Mouse (Mus musculus) cerebral cortex, adult 2 months (tissue): ENCODE data around the gene Mansc1.

Source experiments
- WGBS: fragments of 180-500 bp; shearing (Covaris S2); methylation state at CpG from one replicate; pipeline ENCODE4 v1.1.7; 2018; 5-methylcytosine and 5-hydroxymethylcytosine counted together

Mansc1 gene

GRCm38 (mm10) chr6:134631947-134632687 lies at the start of gene Mansc1:
Mansc1 (minus strand) TSS chr6:134632488.
- WGBS: 2% methylated on average over 46 of the region's 46 CpGs

- 96% methylated on average over 4 of the region's 4 CpGs for WGBS
Observed at GRCm38 (mm10) chr6:134679330-134679729, 47.0 kb upstream of the Mansc1 start.

GRCm38 (mm10) chr6:134678037-134678436 lies 45.7 kb upstream of the Mansc1 start:
- WGBS: 92% methylated on average over 3 of the region's 3 CpGs

GRCm38 (mm10) chr6:134677504-134677903 lies 45.2 kb upstream of the Mansc1 start:
- 60% methylated on average over 4 of the region's 4 CpGs for WGBS

- WGBS: 83% methylated on average over 8 of the region's 8 CpGs
Observed at GRCm38 (mm10) chr6:134673712-134674111, 41.4 kb upstream of the Mansc1 start.

GRCm38 (mm10) chr6:134670881-134671411 lies 38.7 kb upstream of the Mansc1 start:
- WGBS: 34% methylated on average over 4 of the region's 4 CpGs

GRCm38 (mm10) chr6:134669179-134669865 lies 37.0 kb upstream of the Mansc1 start:
- 73% methylated on average over 6 of the region's 6 CpGs for WGBS

- WGBS: 96% methylated on average over 2 of the region's 2 CpGs
Observed at GRCm38 (mm10) chr6:134668519-134668918, 36.2 kb upstream of the Mansc1 start.

GRCm38 (mm10) chr6:134665817-134666216 lies 33.5 kb upstream of the Mansc1 start:
- 89% methylated on average over 9 of the region's 9 CpGs for WGBS

- WGBS: 89% methylated on average over 5 of the region's 5 CpGs
Observed at GRCm38 (mm10) chr6:134664573-134664972, 32.3 kb upstream of the Mansc1 start.

GRCm38 (mm10) chr6:134660714-134661406 lies 28.6 kb upstream of the Mansc1 start:
- 91% methylated on average over 8 of the region's 8 CpGs for WGBS

- WGBS: 15% methylated on average over 9 of the region's 9 CpGs
Observed at GRCm38 (mm10) chr6:134659108-134659958, 27.0 kb upstream of the Mansc1 start.

- 74% methylated on average over 4 of the region's 4 CpGs for WGBS
Observed at GRCm38 (mm10) chr6:134656527-134656926, 24.2 kb upstream of the Mansc1 start.

GRCm38 (mm10) chr6:134648356-134648755 lies 16.1 kb upstream of the Mansc1 start:
- WGBS: 35% methylated on average over 5 of the region's 5 CpGs

GRCm38 (mm10) chr6:134647621-134648020 lies 15.3 kb upstream of the Mansc1 start:
- 29% methylated on average over 5 of the region's 5 CpGs for WGBS

GRCm38 (mm10) chr6:134646835-134647234 lies 14.5 kb upstream of the Mansc1 start:
- 93% methylated on average over 6 of the region's 6 CpGs for WGBS

- WGBS: 94% methylated on average over 5 of the region's 5 CpGs
Observed at GRCm38 (mm10) chr6:134643296-134643695, 11.0 kb upstream of the Mansc1 start.

- 54% methylated on average over 9 of the region's 9 CpGs for WGBS
Observed at GRCm38 (mm10) chr6:134641738-134642446, 9.6 kb upstream of the Mansc1 start.

GRCm38 (mm10) chr6:134640485-134641475 lies 8.5 kb upstream of the Mansc1 start:
- 2% methylated on average over 65 of the region's 65 CpGs for WGBS
